Mouse (Mus musculus) effector memory CD4-positive, alpha-beta T cell, adult 7 months (primary cell): ENCODE measurements around the gene Nbea. TPM values are rescaled to one million over a fixed set of nuclear protein-coding genes. Genes with fewer than 3 reads are reported as not detected.

Experiments
- polyA plus RNA-seq: library from polyadenylated mRNA; unstranded; fragments of 100-300 nt; shearing (Covaris generic); gene quantifications from one replicate; pipeline ENCODE4 v1.2.1, GENCODE M21; 2017

The Nbea gene
- polyA plus RNA-seq: 0.98 TPM

DNA sequence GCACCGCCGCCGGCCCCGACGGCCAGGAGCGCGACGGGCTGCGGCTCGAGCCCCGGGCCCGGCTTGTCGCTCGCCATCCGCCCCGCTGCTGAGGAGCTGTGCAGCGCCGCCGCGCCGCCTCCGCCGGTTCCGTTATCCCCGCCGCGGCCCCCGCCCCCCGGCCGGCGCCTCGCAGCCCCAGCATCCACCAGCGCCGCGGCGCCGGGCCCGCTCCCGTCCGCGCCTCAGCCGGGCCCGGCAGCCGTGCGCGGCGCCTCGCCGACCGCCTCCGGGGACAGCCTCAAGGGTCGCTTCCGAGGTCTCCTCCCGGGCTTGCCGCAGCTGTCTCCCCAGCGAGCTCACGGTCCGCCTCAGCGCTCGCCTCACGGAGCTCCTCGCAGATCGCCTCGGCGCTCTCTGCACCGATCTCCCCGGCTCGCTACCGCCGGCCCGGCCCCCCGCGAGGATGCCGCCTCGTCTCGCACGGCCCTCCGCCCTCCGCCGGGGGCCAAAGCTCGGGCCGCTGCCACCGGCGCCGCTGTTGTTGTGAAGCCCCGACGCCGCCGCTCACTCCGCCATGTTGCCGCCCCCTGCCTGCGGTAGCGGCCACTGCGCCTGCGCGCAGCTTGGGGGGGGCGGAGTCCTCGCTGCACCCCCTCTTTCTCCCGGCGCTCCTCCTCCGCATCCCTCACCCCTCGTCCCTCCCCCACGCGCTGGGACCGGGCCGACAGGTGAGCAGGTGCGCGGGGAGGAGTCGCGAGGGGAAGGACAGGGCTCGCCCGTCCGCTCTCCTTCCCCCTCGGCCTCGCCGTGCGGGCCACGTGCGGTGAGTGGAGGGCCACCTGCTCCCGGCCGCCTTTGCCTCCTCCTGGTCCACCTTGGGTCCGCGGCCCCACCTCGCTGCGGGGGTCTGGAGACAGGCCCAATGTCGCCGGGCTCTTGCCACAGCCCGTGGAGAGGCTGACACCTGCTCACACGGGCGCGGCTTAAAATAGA is at the start of gene Nbea:
Gene Nbea, minus strand, starts transcription at position 543 of the 975 bp plus-strand sequence.

DNA sequence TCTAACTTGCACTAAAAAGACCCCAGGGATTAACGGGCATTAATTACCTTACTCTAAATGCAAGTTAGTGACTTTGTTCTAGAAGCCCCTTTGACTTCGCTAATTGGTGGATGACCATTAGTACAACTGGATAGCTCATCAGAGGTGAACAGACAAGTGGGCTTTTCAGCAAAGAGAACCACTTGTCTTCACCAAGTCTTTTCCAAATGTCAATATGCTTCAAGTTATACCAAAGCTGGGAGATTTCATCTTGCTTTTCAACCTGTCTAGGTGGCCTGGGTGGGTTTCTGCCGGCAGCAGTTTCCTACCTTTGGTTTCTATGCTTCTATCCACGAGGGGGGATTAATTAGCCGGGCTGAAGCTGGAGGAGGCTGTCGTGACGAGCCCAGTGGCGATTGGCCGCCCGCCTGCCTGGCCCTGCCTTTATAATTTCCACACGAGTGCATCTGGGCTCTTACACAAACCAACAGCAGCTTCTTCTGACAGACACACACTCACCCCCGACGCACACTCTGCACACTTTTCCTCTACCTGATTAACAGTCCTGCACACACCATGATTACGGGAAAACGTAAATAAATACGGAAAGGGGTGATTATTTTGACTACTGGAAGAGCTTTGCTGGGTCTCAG is 401.3 kb downstream of the Nbea start, which contains the start of gene Mab21l1:
Gene Mab21l1, plus strand, starts transcription at position 455 of the 632 bp plus-strand sequence.

